Mouse (Mus musculus): ENCODE measurements at regions not wholly inside any gene's neighbourhood (a gene's known extent, or its start where the extent isn't known, plus 50 kb on each side); places are given as distances from the start of the nearest gene placed in this dataset.

DNA sequence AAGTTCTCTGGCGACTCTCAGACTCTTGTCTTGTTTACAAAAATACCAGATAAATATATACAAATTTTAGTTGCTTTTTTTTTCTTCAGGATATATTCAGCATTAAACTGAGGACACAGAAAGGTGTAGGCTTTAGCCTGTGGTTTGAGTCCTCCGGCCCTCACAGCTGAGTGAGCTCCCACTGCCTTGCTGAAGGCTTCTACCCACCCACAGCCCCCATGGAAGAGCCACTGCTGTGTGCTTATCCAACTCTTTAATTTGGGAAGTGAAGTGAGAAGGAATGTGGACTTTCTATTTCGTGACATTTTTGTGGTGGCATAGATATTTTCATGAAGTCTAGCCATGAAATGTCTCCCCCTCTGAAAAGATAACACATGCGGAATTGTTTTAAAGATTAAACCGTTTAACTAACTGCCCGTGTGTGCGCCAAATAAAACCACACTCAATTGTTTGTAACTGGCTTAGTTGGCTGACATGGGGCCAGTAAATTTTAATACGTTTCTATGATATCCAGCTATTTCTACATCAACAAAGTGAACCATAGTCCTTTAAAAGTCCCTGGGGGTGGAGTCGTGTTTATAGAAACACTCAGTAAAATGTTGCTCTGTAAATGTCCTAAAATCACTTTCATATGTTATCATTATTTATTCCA, 174.1 kb downstream of the Slc38a4 start:
- no peak for DNase-seq (ENCODE audit: extremely low spot score, low read depth, low spot score)

GRCm38 (mm10) chr15:96880066-96880465, 175.7 kb downstream of the Slc38a4 start:
- no peak for DNase-seq (ENCODE audit: extremely low spot score, low read depth, low spot score)

DNA sequence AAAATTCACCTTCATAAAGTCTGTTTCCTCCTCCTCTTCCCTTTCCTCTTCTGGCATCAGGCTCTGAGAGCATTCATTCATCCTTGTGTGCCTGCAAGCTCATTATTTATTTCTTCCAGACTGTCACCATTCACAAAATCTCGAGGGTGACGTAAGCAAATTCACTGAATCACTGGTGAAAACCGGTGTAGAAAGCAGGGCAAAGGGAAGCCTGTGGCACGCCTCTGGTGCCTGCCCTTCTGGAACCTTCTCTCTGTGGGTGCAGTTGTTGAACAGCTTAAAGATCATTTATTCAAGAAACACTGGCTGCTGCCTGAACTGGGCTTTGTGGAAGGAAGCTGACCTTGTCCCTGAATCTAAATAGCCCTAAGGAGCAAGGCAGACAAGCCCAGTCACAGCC, 177.0 kb downstream of the Slc38a4 start:
- no peak for DNase-seq (ENCODE audit: extremely low spot score, low read depth, low spot score)

DNA sequence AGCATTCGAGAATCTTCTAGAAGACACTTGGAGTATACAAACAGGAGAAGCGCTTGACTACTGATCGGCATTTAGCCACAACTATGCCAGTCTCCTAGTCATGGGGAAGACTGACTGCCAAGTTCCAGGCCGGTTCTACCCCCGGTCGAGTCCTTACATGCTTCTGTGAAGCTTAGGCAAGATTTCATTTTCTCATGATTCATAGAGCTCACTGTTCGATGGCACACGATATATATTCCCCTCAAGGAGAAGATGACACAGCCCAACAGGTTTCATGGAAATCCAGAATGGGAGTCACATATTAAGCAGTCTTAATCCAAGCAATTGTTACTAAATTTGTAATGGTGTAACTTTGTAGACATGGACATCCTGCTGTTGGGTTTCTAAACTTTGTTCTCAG, 177.8 kb downstream of the Slc38a4 start:
- no peak for DNase-seq (ENCODE audit: extremely low spot score, low read depth, low spot score)

GRCm38 (mm10) chr15:96877271-96877670, 177.7 kb upstream of the Slc38a2 start:
- DNase-seq (ENCODE audit: extremely low spot score, low read depth, low spot score), result no peak

DNA sequence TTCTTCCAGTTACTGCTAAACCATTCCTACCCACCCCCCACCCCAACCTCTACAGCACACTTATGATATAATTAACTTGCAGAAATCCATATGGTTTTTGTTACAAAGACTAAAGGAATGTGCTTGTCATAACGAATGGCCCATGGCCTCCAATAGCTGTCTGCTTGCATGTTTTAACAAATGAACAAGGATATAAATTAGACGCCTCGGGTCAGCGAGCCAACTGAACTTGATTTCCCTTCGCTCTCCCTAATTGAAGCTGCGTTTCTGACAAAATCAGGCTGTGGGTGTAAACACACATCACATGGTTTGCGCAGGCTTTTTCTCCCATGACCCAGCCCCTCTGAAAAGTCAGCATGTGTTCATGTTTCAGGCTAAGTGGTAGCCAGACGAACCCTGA, 174.6 kb upstream of the Slc38a2 start:
- peak; percentile 77 for DNase-seq (ENCODE audit: extremely low spot score, low read depth, low spot score)

DNA sequence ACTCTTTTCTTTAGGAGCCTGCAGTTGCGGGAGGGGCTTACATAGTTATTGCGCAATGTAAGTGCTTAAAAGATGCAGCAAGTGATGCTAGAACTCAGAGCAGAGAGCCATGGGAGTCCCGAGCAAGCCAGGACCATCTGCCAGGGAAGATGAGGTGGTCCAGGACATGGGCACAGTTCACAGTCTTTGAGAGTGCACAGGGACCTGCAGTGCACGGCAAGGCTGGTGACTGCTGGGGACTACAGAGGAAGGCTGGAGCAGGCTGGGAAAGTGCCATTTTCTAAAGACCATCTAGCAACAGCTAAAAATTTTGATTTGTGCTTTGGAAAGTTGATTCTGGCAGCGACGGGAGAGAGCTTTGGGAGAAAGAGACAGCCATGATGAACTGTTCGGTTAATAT, 174.0 kb upstream of the Slc38a2 start:
- DNase-seq (ENCODE audit: extremely low spot score, low read depth, low spot score), result no peak

DNA sequence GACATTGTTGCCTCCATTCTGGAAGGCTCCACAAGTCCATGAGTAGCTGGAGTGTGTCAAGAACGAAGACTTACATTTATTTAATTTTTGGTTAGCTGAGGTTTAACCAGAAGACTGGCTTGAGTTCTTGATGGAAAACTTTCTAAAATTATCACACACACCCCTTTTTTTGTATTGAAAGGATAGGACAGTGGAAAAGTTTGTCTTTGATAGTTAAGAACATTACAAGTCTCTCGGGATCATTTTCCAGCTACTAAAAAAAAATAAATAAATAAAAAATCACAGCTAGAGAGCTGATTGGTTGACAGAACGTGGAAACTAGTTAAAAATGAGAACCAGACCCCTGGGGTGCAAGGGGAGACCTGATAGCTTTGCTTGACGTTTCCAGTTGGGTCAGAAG, 173.6 kb upstream of the Slc38a2 start:
- DNase-seq (ENCODE audit: extremely low spot score, low read depth, low spot score), result no peak

- DNase-seq (ENCODE audit: extremely low spot score, low read depth, low spot score), result no peak
Observed at GRCm38 (mm10) chr15:96867701-96868100, 168.2 kb upstream of the Slc38a2 start.

- no peak for DNase-seq (ENCODE audit: extremely low spot score, low read depth, low spot score)
Observed at GRCm38 (mm10) chr15:96865932-96866331, 166.4 kb upstream of the Slc38a2 start.

DNA sequence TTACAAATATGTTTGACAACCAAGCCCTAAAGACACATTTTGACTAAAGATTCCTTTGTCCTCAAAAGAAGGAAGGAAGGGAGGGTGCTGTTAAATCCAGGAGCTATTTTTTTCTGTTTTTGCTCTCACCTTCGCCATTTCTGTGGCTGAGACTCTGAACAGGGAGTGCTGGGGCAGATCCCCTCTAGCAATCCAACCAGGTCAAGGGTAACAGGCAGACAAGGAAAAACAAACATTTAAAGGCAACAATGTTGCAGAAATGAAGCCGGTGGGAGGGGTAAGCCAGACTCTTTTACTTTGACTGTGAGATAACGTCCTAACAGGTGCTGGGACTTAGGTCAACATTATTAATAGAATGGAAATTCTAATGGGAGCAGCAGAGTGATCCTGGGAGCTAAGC, 158.2 kb upstream of the Slc38a2 start:
- DNase-seq (ENCODE audit: extremely low spot score, low read depth, low spot score), result no peak

- DNase-seq (ENCODE audit: extremely low spot score, low read depth, low spot score), result no peak
Observed at GRCm38 (mm10) chr15:96851970-96852768, 152.6 kb upstream of the Slc38a2 start.

DNA sequence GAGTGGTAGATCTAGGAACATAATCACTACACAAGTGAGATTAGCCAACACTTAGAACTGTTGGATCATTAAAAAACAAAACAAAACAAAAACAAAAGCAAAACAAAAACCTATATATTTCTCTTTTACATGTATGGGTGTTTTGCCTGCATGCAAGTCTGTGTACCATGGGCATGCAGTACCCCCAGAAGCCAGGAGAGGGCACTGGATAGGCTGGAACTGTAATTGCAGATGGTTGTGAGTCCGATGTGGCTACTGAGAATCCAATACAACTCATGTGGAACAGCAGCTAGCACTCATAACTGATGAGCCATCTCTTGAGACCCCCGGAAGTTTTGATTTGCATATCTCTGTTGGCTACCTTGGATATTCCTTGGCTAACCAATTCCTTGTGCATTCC, 148.6 kb upstream of the Slc38a2 start:
- no peak for DNase-seq (ENCODE audit: extremely low spot score, low read depth, low spot score)

DNA sequence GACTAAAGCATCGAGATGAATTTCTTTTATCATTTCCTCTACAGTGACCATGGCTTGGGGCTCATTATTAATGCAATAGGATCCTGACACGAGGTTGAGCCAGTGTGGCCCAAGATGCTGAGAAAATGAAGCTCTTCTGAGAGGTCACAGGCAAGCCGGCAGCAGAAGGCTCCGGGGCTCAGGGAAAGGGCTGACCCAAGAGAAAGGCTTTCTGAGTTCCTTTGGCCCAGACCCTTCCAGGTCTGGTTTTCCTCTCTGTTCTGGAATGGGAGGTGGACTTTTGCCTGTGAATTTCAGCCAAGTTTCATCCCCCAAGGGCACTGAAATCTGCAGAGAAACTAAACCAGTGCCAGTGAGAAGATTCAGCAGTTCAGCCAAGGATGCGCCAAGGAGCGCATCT, 145.7 kb upstream of the Slc38a2 start:
- no peak for DNase-seq (ENCODE audit: extremely low spot score, low read depth, low spot score)

GRCm38 (mm10) chr15:96844290-96844689, 144.8 kb upstream of the Slc38a2 start:
- DNase-seq (ENCODE audit: extremely low spot score, low read depth, low spot score), result no peak

DNA sequence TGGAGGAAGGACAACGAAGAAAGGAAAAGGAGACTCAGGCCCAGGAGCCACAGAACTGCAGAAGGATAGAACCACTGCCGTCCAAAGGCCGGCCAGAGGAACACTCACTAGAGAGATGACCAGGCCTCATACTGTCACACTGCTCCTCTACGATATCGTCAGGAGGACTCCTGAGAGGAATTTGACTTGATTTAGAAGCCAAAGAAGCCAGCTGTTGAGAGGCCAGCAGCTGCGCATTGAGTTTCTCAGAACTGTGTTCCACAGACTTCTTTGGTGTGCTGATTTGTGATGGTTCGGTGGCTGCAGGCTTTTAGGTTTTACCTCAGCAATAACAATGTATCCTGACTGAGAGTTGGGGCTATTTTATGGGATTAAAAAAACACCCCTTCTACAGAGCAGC, 144.1 kb upstream of the Slc38a2 start:
- no peak for DNase-seq (ENCODE audit: extremely low spot score, low read depth, low spot score)

DNA sequence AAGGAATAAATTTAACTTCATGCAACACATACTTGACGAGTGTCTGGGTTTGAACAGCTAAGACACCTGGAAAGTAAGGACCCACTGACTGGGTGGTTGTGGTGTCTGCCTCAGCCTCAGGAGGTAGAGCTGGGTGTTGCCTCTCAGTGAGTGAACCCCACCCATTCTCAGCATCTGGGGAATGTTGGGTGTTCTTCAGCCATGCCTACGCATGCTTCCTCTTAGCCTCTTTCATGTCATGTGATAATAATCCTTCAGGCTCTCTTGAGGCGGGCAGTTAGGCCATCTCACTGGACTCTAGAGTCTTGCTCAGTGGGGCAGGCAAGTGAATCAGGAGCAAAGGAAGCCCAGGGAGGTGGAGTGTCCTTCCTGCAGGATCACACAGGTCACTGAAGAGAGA, 143.4 kb upstream of the Slc38a2 start:
- DNase-seq (ENCODE audit: extremely low spot score, low read depth, low spot score), result no peak

DNA sequence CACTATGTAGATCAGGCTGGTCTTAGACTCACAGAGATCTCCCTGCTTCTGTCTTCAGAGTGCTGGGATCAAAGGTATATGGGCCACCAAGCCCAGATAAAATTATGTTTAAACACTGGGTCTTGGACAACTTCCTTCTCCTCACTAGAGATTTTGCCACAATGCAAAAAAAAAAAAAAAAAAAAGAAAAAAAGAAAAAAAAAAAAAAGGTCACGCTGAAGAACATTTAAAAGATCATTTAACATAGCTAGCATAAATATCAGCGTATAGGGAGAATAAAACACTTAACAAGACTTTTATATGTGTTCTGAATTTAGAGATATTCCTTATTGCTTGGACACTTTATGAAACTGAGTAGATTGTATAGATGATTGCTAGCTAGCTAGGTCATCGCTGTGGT, 137.1 kb upstream of the Slc38a2 start:
- no peak for DNase-seq (ENCODE audit: extremely low spot score, low read depth, low spot score)

DNA sequence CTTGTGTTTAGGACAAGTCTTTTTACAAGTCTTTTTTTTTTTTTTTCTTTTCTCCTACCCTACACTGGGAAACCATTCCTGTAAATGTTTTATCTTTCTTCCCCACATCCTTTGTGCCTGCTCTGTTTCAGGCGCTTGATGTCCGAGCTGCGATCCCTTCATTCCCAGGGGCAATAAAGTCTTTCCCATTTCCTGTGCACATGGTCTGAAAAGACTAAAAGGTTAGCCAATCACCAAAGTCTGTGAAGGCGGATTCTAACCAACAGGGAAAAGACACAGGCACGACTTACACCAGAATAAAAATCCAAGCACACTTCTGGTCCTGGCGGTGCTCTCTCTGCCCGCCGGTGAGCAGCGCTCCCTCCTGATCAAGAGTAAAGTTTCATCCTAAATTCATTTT, 135.3 kb upstream of the Slc38a2 start:
- DNase-seq (ENCODE audit: extremely low spot score, low read depth, low spot score), result no peak

DNA sequence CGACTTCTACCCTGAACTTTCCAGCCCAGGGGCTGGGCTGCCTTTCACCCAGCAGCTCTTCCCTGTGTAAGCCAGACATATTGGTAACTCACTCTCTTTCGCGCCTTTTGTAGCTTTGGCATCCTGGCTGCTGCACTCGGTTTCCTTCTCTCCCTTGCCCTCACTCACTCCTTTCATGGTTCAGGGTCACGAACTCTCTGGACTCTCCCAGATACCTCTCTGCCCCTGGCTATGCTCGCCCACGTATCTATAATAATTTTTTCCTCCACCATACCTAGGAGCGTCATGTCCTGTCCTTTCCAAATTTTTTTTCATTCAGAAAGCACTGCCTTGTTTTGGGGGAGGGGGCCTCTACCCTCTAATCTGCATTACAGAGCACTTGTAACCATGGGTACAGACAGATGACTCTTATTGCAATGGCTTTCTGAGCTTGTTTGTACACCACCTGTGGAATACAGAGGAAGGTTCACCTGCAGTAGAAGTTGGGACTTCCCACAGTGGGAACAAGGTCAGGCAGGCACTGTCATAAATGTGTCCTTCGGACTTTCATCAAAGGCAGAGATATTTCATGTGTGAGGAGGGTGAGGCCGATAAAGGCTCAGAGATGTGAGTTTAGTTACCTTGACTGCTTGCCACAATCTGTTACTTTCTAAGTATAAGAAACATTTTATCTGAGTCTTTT, 134.8 kb upstream of the Slc38a2 start:
- DNase-seq (ENCODE audit: extremely low spot score, low read depth, low spot score), result no peak

- DNase-seq (ENCODE audit: extremely low spot score, low read depth, low spot score), result no peak
Observed at GRCm38 (mm10) chr15:96832389-96832788, 132.9 kb upstream of the Slc38a2 start.

GRCm38 (mm10) chr15:96831256-96831655, 131.7 kb upstream of the Slc38a2 start:
- no peak for DNase-seq (ENCODE audit: extremely low spot score, low read depth, low spot score)
